Mouse (Mus musculus) olfactory bulb, adult 2 months (tissue): ENCODE results near the gene Gm6096. TPM values are rescaled to one million over a fixed set of nuclear protein-coding genes. Genes with fewer than 3 reads are reported as not detected.

Experiments used
- H3K27ac ChIP-seq: fragments of 200-500 bp; 2 replicates; pipeline ENCODE4 v1.5.1; 2012; ENCODE audit warnings: low read depth, low read length; ENCODE audit not compliant: insufficient read depth
- H3K4me1 ChIP-seq: fragments of 200-500 bp; 2 replicates; pipeline ENCODE4 v1.6.1; 2012; ENCODE audit warnings: low read length; ENCODE audit not compliant: control insufficient read depth, insufficient read depth
- H3K4me3 ChIP-seq: fragments of 200-500 bp; 2 replicates; pipeline ENCODE4 v1.5.1; 2012; ENCODE audit warnings: mild to moderate bottlenecking, low read depth, low read length, moderate library complexity; ENCODE audit not compliant: insufficient read depth
- CTCF ChIP-seq: fragments of 200-500 bp; IDR thresholded peaks from 2 replicates; pipeline ENCODE4 v1.5.1; 2012; ENCODE audit warnings: low read depth, mild to moderate bottlenecking, low read length, moderate library complexity; ENCODE audit not compliant: insufficient read depth
- POLR2A ChIP-seq: fragments of 200-500 bp; IDR thresholded peaks from 2 replicates; pipeline ENCODE4 v1.6.1; 2012; ENCODE audit warnings: mild to moderate bottlenecking, low read depth, low read length, moderate library complexity; ENCODE audit not compliant: insufficient read depth
- WGBS: fragments of 180-500 bp; shearing (Covaris S2); methylation state at CpG from one replicate; pipeline ENCODE4 v1.1.7; 2018; 5-methylcytosine and 5-hydroxymethylcytosine counted together
- polyA plus RNA-seq: library from polyadenylated mRNA; stranded (reverse); fragments of >200 nt; gene quantifications from 2 replicates; pipeline ENCODE4 v1.2.4, GENCODE M21; 2012; ENCODE audit warnings: low replicate concordance; ENCODE audit not compliant: missing spikeins, insufficient read depth, insufficient read length

Gene Gm6096
- polyA plus RNA-seq, 1 experiment: not detected

- H3K27ac ChIP-seq: peak overlapping the region; percentile 84
- H3K4me3 ChIP-seq: peak overlapping the region; percentile 42
- WGBS: 48% methylated on average over 7 of the region's 7 CpGs
- peaks cover 12% of the 10 kb centered on the region for H3K4me1 ChIP-seq
- TF ChIP-seq POLR2A (no peak), CTCF (no peak)
These were observed 17.8 kb upstream of the Gm6096 start for GRCm38 (mm10) chr7:34232785-34233725.

- peaks cover 7% of the 10 kb centered on the region for H3K4me1 ChIP-seq
- peak overlapping the region; percentile 84 for H3K27ac ChIP-seq
- under 1% methylated on average over 46 of the region's 46 CpGs for WGBS
- no peak for TF ChIP-seq CTCF
- TF ChIP-seq POLR2A: peak; percentile 11; the same call in 1 of the 2 replicates
- peak overlapping the region; percentile 42 for H3K4me3 ChIP-seq
These were observed 16.8 kb upstream of the Gm6096 start for GRCm38 (mm10) chr7:34233909-34234609.

GRCm38 (mm10) chr7:34234610-34235561 is 16.0 kb upstream of the Gm6096 start:
- Histone ChIP-seq H3K4me3 (peak overlapping the region; percentile 25), H3K27ac (peak overlapping the region; percentile 84), H3K4me1 (peaks cover 4% of the 10 kb centered on the region)
- 1% methylated on average over 17 of the region's 17 CpGs for WGBS
- TF ChIP-seq POLR2A (no peak), CTCF (no peak)

- TF ChIP-seq CTCF: no peak
- no peak for TF ChIP-seq POLR2A
- peaks cover 4% of the 10 kb centered on the region for H3K4me1 ChIP-seq
- no peak overlapping the region for H3K27ac ChIP-seq
- H3K4me3 ChIP-seq: no peak overlapping the region
- 80% methylated on average over 5 of the region's 5 CpGs for WGBS
These were observed 15.2 kb upstream of the Gm6096 start for GRCm38 (mm10) chr7:34235602-34236001.

- TF ChIP-seq POLR2A (no peak), CTCF (no peak)
- no peak overlapping the region for H3K27ac ChIP-seq
- H3K4me3 ChIP-seq: no peak overlapping the region
- WGBS: 92% methylated on average over 5 of the region's 5 CpGs
- H3K4me1 ChIP-seq: peaks cover 4% of the 10 kb centered on the region
These were observed 12.8 kb upstream of the Gm6096 start for GRCm38 (mm10) chr7:34238086-34238485.

- no peaks in the 10 kb centered on the region for H3K4me1 ChIP-seq
- 83% methylated on average over 11 of the region's 11 CpGs for WGBS
- H3K4me3 ChIP-seq: no peak overlapping the region
- TF ChIP-seq CTCF (no peak), POLR2A (no peak)
- H3K27ac ChIP-seq: no peak overlapping the region
These were observed 8.7 kb upstream of the Gm6096 start for GRCm38 (mm10) chr7:34242176-34242575.

- no peak overlapping the region for H3K4me3 ChIP-seq
- H3K27ac ChIP-seq: no peak overlapping the region
- no peak for TF ChIP-seq CTCF
- TF ChIP-seq POLR2A: no peak
- no peaks in the 10 kb centered on the region for H3K4me1 ChIP-seq
- 91% methylated on average over 3 of the region's 3 CpGs for WGBS
These were observed 3.9 kb upstream of the Gm6096 start for GRCm38 (mm10) chr7:34246870-34247499.

- 63% methylated on average over 2 of the region's 2 CpGs for WGBS
- TF ChIP-seq POLR2A: no peak
- TF ChIP-seq CTCF: no peak
These were observed 1.2 kb downstream of the Gm6096 start for GRCm38 (mm10) chr7:34252030-34252429.

GRCm38 (mm10) chr7:34255137-34255536 is 4.3 kb downstream of the Gm6096 start:
- H3K4me3 ChIP-seq: no peak overlapping the region
- no peak overlapping the region for H3K27ac ChIP-seq
- WGBS: 60% methylated on average over 3 of the region's 3 CpGs
- H3K4me1 ChIP-seq: no peaks in the 10 kb centered on the region
- no peak for TF ChIP-seq CTCF
- TF ChIP-seq POLR2A: no peak

More at GRCm38 (mm10) chr7:34252030-34252429, 1.2 kb downstream of the Gm6096 start:
- no peaks in the 10 kb centered on the region for H3K4me1 ChIP-seq
- H3K27ac ChIP-seq: no peak overlapping the region
- no peak overlapping the region for H3K4me3 ChIP-seq
